ENCODE assay signal across 13 mouse cellular contexts in genomic region chr5:103160314-103161195, GRCm38 (mm10). TPM values are rescaled to one million over a fixed set of nuclear protein-coding genes. Genes with fewer than 3 reads are reported as not detected.
DNase-seq lines count a peak whose midpoint lies in the region; ATAC-seq and TF ChIP-seq lines count a peak whose summit lies in the region.
"Had no signal": no experiment of that assay in that cellular context is flagged by ENCODE, and none has a peak within 500 bp of the region (broad histone marks: within the 10 kb centered on the region; RNA-seq: fewer than 3 reads in every experiment).

No protein-coding gene starts in this region.

- H3K4me2 ChIP-seq in forebrain, postnatal 0 days (ENCODE audit: low read depth), result peak overlapping the region; percentile 8; the same call in 1 of the 2 replicates
- peak overlapping the region; percentile 35 for H3K4me2 ChIP-seq in midbrain, embryonic 14.5 days (ENCODE audit: low read length)
- H3K4me2 ChIP-seq in kidney, embryonic 14.5 days (replicated peaks; ENCODE audit: low read depth, low read length), result no peak overlapping the region

- peak; percentile 28 to 39 for DNase-seq in cerebellum, postnatal 10 days
- DNase-seq in cerebellum, adult 11-12 months, result no peak
- DNase-seq in MN1 (ENCODE audit: low spot score), result peak; percentile 30
- peak; percentile 76 for DNase-seq in forebrain, postnatal 0 days
- peak; percentile 77 for DNase-seq in midbrain, embryonic 14.5 days
- no peak for DNase-seq in gastrocnemius, postnatal 14 days
- no peak for DNase-seq in lung, postnatal 14 days
- DNase-seq: heart, adult 2 months; spleen, adult 18-20 months; thymus, adult 2 months had no signal

- H3K9ac ChIP-seq in forebrain, postnatal 0 days, result no peak overlapping the region
- H3K9ac ChIP-seq in midbrain, embryonic 14.5 days (replicated peaks; ENCODE audit: low read length), result 0 out of 2 replicates have a peak overlapping the region, but pooled peaks have one; percentile 16
- H3K9ac ChIP-seq in kidney, embryonic 14.5 days (ENCODE audit: low read depth, low read length), result no peak overlapping the region

- H3K27me3 ChIP-seq in forebrain, postnatal 0 days (ENCODE audit: insufficient read depth, low read length), result no peaks in the 10 kb centered on the region
- H3K27me3 ChIP-seq in midbrain, embryonic 14.5 days (ENCODE audit: control insufficient read depth, insufficient read depth, low read length), result no peaks in the 10 kb centered on the region
- H3K27me3 ChIP-seq in kidney, embryonic 14.5 days (ENCODE audit: control insufficient read depth, insufficient read depth, low read length), result no peaks in the 10 kb centered on the region

- no peak overlapping the region for H3K4me3 ChIP-seq in forebrain, postnatal 0 days (ENCODE audit: low read depth, low read length)
- no peak overlapping the region for H3K4me3 ChIP-seq in midbrain, embryonic 14.5 days (replicated peaks; ENCODE audit: low read depth, low read length)
- H3K4me3 ChIP-seq in kidney, embryonic 14.5 days (ENCODE audit: low read length), result no peak overlapping the region
- H3K4me3 ChIP-seq: erythroblast, embryonic 14.5 days; heart, adult 2 months had no signal

- H3K9me3 ChIP-seq in forebrain, postnatal 0 days (ENCODE audit: low read length), result no peaks in the 10 kb centered on the region
- H3K9me3 ChIP-seq in midbrain, embryonic 14.5 days (ENCODE audit: control insufficient read depth, low read length), result no peaks in the 10 kb centered on the region
- no peaks in the 10 kb centered on the region for H3K9me3 ChIP-seq in kidney, embryonic 14.5 days (ENCODE audit: control insufficient read depth, low read length)

- ATAC-seq in forebrain, postnatal 0 days, result no peak; the same call in 1 of the 2 replicates
- ATAC-seq in midbrain, embryonic 14.5 days (ENCODE audit: low FRiP score, low TSS enrichment), result peak; percentile 78
- no peak for ATAC-seq in kidney, embryonic 14.5 days (ENCODE audit: low FRiP score, low TSS enrichment)

- H3K36me3 ChIP-seq in forebrain, postnatal 0 days (ENCODE audit: insufficient read depth), result no peaks in the 10 kb centered on the region
- H3K36me3 ChIP-seq in midbrain, embryonic 14.5 days (ENCODE audit: control insufficient read depth, insufficient read depth, low read length), result no peaks in the 10 kb centered on the region
- no peaks in the 10 kb centered on the region for H3K36me3 ChIP-seq in kidney, embryonic 14.5 days (ENCODE audit: control insufficient read depth, insufficient read depth, low read length)
- H3K36me3 ChIP-seq: G1E had no signal

- peak overlapping the region; percentile 82 for H3K27ac ChIP-seq in forebrain, postnatal 0 days (ENCODE audit: low read depth, low read length)
- H3K27ac ChIP-seq in midbrain, embryonic 14.5 days (replicated peaks; ENCODE audit: low read depth, low read length), result peak overlapping the region; percentile 89
- no peak overlapping the region for H3K27ac ChIP-seq in kidney, embryonic 14.5 days (ENCODE audit: low read depth, low read length)
- H3K27ac ChIP-seq: heart, adult 2 months had no signal

- TF ChIP-seq CTCF in forebrain, postnatal 0 days (IDR thresholded peaks at IDR 0.05; ENCODE audit: low read depth), result no peak

- intact Hi-C loops in gastrocnemius, postnatal 14 days (cut with DNase I; ENCODE audit: low total_unique reads), result no loop called here

- H3K4me1 ChIP-seq in forebrain, postnatal 0 days (ENCODE audit: insufficient read depth), result peaks cover 26% of the 10 kb centered on the region
- peaks cover 32% of the 10 kb centered on the region for H3K4me1 ChIP-seq in midbrain, embryonic 14.5 days (ENCODE audit: control insufficient read depth, insufficient read depth, low read length)
- H3K4me1 ChIP-seq in kidney, embryonic 14.5 days (ENCODE audit: control insufficient read depth, insufficient read depth, low read length), result no peaks in the 10 kb centered on the region

- 12% methylated on average over 8 of the region's 8 CpGs for WGBS in forebrain, postnatal 0 days
- WGBS in midbrain, embryonic 14.5 days, result 19% methylated on average over 8 of the region's 8 CpGs
- WGBS in kidney, embryonic 14.5 days, result 60% methylated on average over 8 of the region's 8 CpGs

RNA-seq across cellular contexts. Expression of gene Mapk10, which starts 50.6 kb away (rescaled TPM):
- total RNA-seq in forebrain, postnatal 0 days (2014; rRNA removed), result 36.2 and 41.5 TPM in 2 replicates
- polyA plus RNA-seq in forebrain, postnatal 0 days (2015; fragmentation: Nextera tagmentation; extraction: Ambion mirVana), result 74.6 and 89.2 TPM in 2 replicates
- 119 and 132 TPM in 2 replicates for polyA plus RNA-seq in midbrain, embryonic 14.5 days (2014; fragmentation: Nextera tagmentation; extraction: Ambion mirVana)
- total RNA-seq in gastrocnemius, postnatal 14 days (2021), result under 1 TPM; 0.69 to 0.80 TPM
- 0.36 and 0.38 TPM in 2 replicates for polyA plus RNA-seq in kidney, embryonic 14.5 days (2014; fragmentation: Nextera tagmentation; extraction: Ambion mirVana)
- polyA plus RNA-seq: erythroblast, embryonic 14.5 days; G1E had no signal

Comparison
In these comparisons a context has a peak if more than half of its experiments do, and no peak if none do; other contexts are left out.
1. DNase-seq: peak in cerebellum, postnatal 10 days (2 of 2), MN1 (single experiment), forebrain, postnatal 0 days (single experiment) and midbrain, embryonic 14.5 days (single experiment); none in cerebellum, adult 11-12 months (single experiment), gastrocnemius, postnatal 14 days (single experiment) and lung, postnatal 14 days (single experiment).
2. RNA of gene Mapk10, which starts 50.6 kb away (polyA plus RNA-seq): 119 to 132 TPM in midbrain, embryonic 14.5 days and 74.6 to 89.2 TPM in forebrain, postnatal 0 days; 0.36 to 0.38 TPM in kidney, embryonic 14.5 days; every median in the first group is over 10 times any median in the second.